Mouse (Mus musculus) lung, postnatal 0 days (tissue): ENCODE measurements around the gene Cpeb3.

Experiments
- CTCF ChIP-seq: IDR thresholded peaks from 2 replicates; pipeline ENCODE4 v1.5.1; 2016; ENCODE audit warnings: antibody characterized with exemption, mild to moderate bottlenecking
- EP300 ChIP-seq: IDR thresholded peaks from 2 replicates; pipeline ENCODE4 v1.6.1; 2016; ENCODE audit warnings: antibody characterized with exemption, mild to moderate bottlenecking, control low read depth

- peak; percentile 59 for TF ChIP-seq CTCF
- TF ChIP-seq EP300: no peak
These were observed at the start of gene Cpeb3 for GRCm38 (mm10) chr19:37208176-37208755.
